Mouse (Mus musculus) myocyte (in vitro differentiated cells): ENCODE data around the gene Cela1.

Experiments used
- MAX ChIP-seq: IDR thresholded peaks from one replicate; pipeline ENCODE4 v1.6.1; 2011; ENCODE audit warnings: low read depth, mild to moderate bottlenecking, control low read depth
- POLR2A ChIP-seq: IDR thresholded peaks from one replicate; pipeline ENCODE4 v1.6.1; 2011; ENCODE audit warnings: low read depth, mild to moderate bottlenecking, control low read depth, moderate library complexity; ENCODE audit not compliant: insufficient read length

DNA sequence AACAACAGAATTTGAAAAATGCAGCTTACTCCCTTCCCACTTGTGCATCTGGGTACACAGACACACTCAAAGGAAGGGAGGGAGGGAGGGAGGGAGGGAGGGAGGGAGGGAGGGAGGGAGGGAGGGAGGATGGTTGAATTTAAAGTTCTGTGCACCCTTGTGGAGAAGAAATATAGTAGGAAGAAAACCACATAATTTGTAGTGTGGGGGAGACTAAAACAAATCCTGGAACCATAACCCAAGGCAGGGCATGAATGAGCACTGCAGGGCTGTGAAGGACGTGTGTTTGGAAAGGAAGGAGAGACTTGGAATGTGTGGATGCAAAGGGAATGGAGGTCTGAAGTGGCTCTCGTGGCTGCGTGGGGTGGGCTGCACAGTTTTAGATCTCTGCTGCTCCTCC is 12.2 kb downstream of the Cela1 start:
- no peak for TF ChIP-seq MAX
- no peak for TF ChIP-seq POLR2A
